Mouse (Mus musculus): Measurements from ENCODE around the gene Bmp6. TPM values are rescaled to one million over a fixed set of nuclear protein-coding genes. Genes with fewer than 3 reads are reported as not detected.

Gene Bmp6
- polyA plus RNA-seq, 1 experiment from 2014 or later: 1.3 TPM

DNA sequence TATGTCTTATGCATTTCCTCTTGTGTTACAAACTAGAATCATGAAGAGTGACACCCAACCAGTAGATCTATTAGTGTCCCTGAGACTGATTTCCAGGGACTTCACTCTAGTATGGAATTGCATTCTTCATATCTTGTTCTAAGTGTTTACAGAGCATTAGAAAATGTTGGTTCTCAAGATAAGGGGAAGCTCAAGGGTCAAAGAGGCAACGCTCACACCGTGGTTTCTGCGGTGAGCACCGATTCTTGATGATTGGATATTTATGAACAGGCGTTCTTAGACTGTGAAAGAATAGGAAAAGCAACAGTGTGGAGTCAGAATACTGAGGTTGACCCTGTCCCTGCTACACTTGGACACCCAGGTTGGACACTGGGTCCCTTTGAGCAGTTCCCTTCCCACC is 89.9 kb downstream of the Bmp6 start:
- H3K9me3 ChIP-seq (ENCODE audit: control insufficient read depth, low read length): no peaks in the 10 kb centered on the region
- H3K27me3 ChIP-seq (ENCODE audit: control insufficient read depth, insufficient read depth, low read length): no peaks in the 10 kb centered on the region
- no peak overlapping the region for H3K4me2 ChIP-seq (ENCODE audit: low read depth, low read length)
- H3K4me3 ChIP-seq (ENCODE audit: low read depth, low read length): no peak overlapping the region
- WGBS: 97% methylated on average over 5 of the region's 5 CpGs
- H3K9ac ChIP-seq (replicated peaks; ENCODE audit: low read depth, low read length): no peak overlapping the region
- H3K27ac ChIP-seq (ENCODE audit: low read depth, low read length): no peak overlapping the region
- no peaks in the 10 kb centered on the region for H3K4me1 ChIP-seq (ENCODE audit: control insufficient read depth, insufficient read depth, low read length)
- no peaks in the 10 kb centered on the region for H3K36me3 ChIP-seq (ENCODE audit: control insufficient read depth, insufficient read depth, low read length)
- ATAC-seq (ENCODE audit: low read depth): no peak

- no peak for ATAC-seq (ENCODE audit: low read depth)
- H3K27me3 ChIP-seq (ENCODE audit: control insufficient read depth, insufficient read depth, low read length): no peaks in the 10 kb centered on the region
- H3K4me1 ChIP-seq (ENCODE audit: control insufficient read depth, insufficient read depth, low read length): no peaks in the 10 kb centered on the region
- no peaks in the 10 kb centered on the region for H3K9me3 ChIP-seq (ENCODE audit: control insufficient read depth, low read length)
- H3K9ac ChIP-seq (replicated peaks; ENCODE audit: low read depth, low read length): no peak overlapping the region
- no peak overlapping the region for H3K27ac ChIP-seq (ENCODE audit: low read depth, low read length)
- no peak overlapping the region for H3K4me2 ChIP-seq (ENCODE audit: low read depth, low read length)
- WGBS: 21% methylated on average over 5 of the region's 5 CpGs
- H3K4me3 ChIP-seq (ENCODE audit: low read depth, low read length): no peak overlapping the region
- no peaks in the 10 kb centered on the region for H3K36me3 ChIP-seq (ENCODE audit: control insufficient read depth, insufficient read depth, low read length)
Measured at GRCm38 (mm10) chr13:38437930-38438329, 93.0 kb downstream of the Bmp6 start.

DNA sequence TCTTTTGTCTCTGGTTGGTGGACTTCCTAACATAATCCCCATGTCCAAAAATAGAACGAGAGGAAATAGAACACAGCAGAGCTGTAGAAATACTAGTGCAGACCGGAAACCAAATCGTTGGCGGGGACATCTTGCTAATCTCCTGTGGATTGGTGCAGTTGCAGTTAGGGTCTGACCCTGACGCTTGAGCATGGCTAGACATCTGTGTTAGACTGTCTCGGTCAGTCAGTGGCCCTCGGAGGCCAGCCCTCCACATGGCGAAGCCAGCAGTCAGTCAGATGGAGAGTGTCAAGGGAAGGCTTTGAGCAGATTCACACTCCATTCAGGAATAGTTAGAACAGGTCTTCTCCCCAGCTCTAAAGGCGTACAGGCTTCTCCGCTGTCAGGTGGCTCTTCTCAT is 95.3 kb downstream of the Bmp6 start:
- H3K27me3 ChIP-seq (ENCODE audit: control insufficient read depth, insufficient read depth, low read length): no peaks in the 10 kb centered on the region
- 92% methylated on average over 10 of the region's 10 CpGs for WGBS
- H3K9me3 ChIP-seq (ENCODE audit: control insufficient read depth, low read length): no peaks in the 10 kb centered on the region
- H3K27ac ChIP-seq (ENCODE audit: low read depth, low read length): no peak overlapping the region
- no peaks in the 10 kb centered on the region for H3K4me1 ChIP-seq (ENCODE audit: control insufficient read depth, insufficient read depth, low read length)
- no peak for ATAC-seq (ENCODE audit: low read depth)
- no peak overlapping the region for H3K4me2 ChIP-seq (ENCODE audit: low read depth, low read length)
- H3K4me3 ChIP-seq (ENCODE audit: low read depth, low read length): no peak overlapping the region
- no peak overlapping the region for H3K9ac ChIP-seq (replicated peaks; ENCODE audit: low read depth, low read length)
- no peaks in the 10 kb centered on the region for H3K36me3 ChIP-seq (ENCODE audit: control insufficient read depth, insufficient read depth, low read length)

DNA sequence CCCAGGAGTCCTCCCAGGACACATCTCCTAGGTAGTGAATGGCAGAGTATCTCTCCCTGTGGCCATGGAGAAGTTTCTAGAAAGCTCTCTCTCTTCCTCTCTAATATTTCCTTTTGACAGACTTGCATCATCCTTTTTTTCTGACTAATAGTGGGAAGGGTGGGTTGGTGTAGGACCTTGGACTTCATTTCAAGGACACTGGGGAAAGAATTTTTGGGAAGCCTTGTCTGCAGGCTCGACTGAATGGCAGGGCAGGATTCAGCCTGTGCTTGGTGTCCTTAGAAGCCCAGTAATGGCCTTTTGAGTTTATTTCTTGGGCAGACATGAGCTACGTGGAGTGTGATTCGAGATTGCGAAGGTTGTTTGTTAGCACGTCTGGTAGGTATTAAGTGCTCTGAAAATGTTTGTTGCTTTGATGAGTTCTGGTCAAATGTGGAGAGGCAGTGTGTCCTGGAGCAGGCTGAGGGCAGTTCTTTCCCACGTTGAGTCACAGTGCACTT is 103.7 kb downstream of the Bmp6 start:
- H3K36me3 ChIP-seq (ENCODE audit: control insufficient read depth, insufficient read depth, low read length): no peaks in the 10 kb centered on the region
- H3K4me1 ChIP-seq (ENCODE audit: control insufficient read depth, insufficient read depth, low read length): no peaks in the 10 kb centered on the region
- ATAC-seq (ENCODE audit: low read depth): no peak
- WGBS: 86% methylated on average over 6 of the region's 6 CpGs
- H3K4me3 ChIP-seq (ENCODE audit: low read depth, low read length): no peak overlapping the region
- no peaks in the 10 kb centered on the region for H3K9me3 ChIP-seq (ENCODE audit: control insufficient read depth, low read length)
- no peak overlapping the region for H3K27ac ChIP-seq (ENCODE audit: low read depth, low read length)
- no peaks in the 10 kb centered on the region for H3K27me3 ChIP-seq (ENCODE audit: control insufficient read depth, insufficient read depth, low read length)
- no peak overlapping the region for H3K4me2 ChIP-seq (ENCODE audit: low read depth, low read length)
- H3K9ac ChIP-seq (replicated peaks; ENCODE audit: low read depth, low read length): no peak overlapping the region

DNA sequence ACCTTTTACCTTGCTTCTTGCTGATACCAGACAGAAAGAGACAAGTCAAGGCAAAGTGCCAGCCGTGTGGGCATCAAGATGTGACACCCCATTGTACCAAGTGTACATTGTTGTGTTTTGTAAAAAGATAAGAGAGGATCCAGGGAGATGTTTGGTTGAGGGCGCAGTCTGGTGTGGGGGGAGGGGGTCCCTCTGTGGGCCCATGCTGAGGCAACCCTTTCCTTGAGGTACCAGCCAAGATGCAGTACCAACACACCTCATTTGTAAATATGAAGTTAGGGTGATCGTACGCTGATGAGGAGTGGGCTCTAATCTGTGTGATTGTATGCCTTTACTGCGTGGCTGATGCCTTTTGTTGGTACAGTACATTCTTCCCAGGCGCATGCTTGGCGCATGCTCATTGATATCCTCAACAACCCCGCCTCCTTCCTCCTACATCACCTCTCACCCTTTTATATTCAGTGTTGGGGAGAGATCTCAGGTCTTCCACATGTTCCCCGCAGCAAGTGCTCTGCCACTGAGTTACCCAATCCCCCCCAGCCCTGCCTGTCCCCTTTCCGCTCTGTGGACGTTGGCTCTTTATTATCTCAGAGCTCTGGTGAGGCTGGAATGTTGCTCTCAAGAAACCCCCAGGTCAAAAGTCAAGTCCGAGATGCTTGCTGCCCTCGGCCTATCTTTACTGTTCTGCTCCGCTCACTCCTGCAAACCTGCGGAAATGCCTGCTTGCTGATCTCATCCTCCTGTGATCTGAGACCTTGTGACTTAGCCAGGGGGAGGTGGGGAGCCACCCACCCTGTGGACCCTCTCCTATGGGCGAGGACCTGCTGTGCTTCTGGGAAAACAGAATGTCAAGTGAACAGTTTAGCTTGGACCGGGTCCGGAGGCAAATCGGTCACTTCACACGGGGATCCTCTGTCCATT is 105.4 kb downstream of the Bmp6 start:
- Histone ChIP-seq H3K4me3 (ENCODE audit: low read depth, low read length) (no peak overlapping the region), H3K9ac (replicated peaks; ENCODE audit: low read depth, low read length) (no peak overlapping the region), H3K9me3 (ENCODE audit: control insufficient read depth, low read length) (no peaks in the 10 kb centered on the region), H3K27me3 (ENCODE audit: control insufficient read depth, insufficient read depth, low read length) (no peaks in the 10 kb centered on the region), H3K4me2 (ENCODE audit: low read depth, low read length) (no peak overlapping the region), H3K27ac (ENCODE audit: low read depth, low read length) (no peak overlapping the region), H3K36me3 (ENCODE audit: control insufficient read depth, insufficient read depth, low read length) (no peaks in the 10 kb centered on the region), H3K4me1 (ENCODE audit: control insufficient read depth, insufficient read depth, low read length) (no peaks in the 10 kb centered on the region)
- 79% methylated on average over 20 of the region's 20 CpGs for WGBS
- ATAC-seq (ENCODE audit: low read depth): no peak

GRCm38 (mm10) chr13:38451446-38451845 is 106.5 kb downstream of the Bmp6 start:
- Histone ChIP-seq H3K9ac (replicated peaks; ENCODE audit: low read depth, low read length) (no peak overlapping the region), H3K4me1 (ENCODE audit: control insufficient read depth, insufficient read depth, low read length) (no peaks in the 10 kb centered on the region), H3K36me3 (ENCODE audit: control insufficient read depth, insufficient read depth, low read length) (no peaks in the 10 kb centered on the region), H3K9me3 (ENCODE audit: control insufficient read depth, low read length) (no peaks in the 10 kb centered on the region), H3K4me3 (ENCODE audit: low read depth, low read length) (no peak overlapping the region), H3K27me3 (ENCODE audit: control insufficient read depth, insufficient read depth, low read length) (no peaks in the 10 kb centered on the region), H3K4me2 (ENCODE audit: low read depth, low read length) (no peak overlapping the region), H3K27ac (ENCODE audit: low read depth, low read length) (no peak overlapping the region)
- ATAC-seq (ENCODE audit: low read depth): no peak
- 73% methylated on average over 5 of the region's 5 CpGs for WGBS

DNA sequence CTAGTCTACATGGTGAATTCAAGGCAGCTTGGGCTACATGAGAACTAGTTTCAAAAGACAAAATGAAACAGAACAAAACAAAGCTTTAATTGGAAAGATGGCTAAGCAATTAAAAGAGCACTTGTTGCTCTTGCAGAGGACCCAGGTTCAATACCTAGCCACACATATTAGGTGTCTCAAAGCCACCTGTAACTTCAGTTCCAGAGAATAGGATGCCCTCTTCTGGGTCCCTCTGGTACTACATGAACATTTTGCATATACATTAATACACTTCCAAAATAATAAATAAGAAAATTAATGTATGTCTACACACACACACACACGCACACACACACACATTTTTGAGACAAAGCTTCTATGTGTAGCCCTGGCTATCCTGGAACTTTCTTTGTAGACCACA is 118.5 kb downstream of the Bmp6 start:
- Histone ChIP-seq H3K4me3 (ENCODE audit: low read depth, low read length) (no peak overlapping the region), H3K4me1 (ENCODE audit: control insufficient read depth, insufficient read depth, low read length) (no peaks in the 10 kb centered on the region), H3K9ac (replicated peaks; ENCODE audit: low read depth, low read length) (no peak overlapping the region), H3K27ac (ENCODE audit: low read depth, low read length) (no peak overlapping the region), H3K36me3 (ENCODE audit: control insufficient read depth, insufficient read depth, low read length) (no peaks in the 10 kb centered on the region), H3K9me3 (ENCODE audit: control insufficient read depth, low read length) (no peaks in the 10 kb centered on the region), H3K27me3 (ENCODE audit: control insufficient read depth, insufficient read depth, low read length) (no peaks in the 10 kb centered on the region), H3K4me2 (ENCODE audit: low read depth, low read length) (no peak overlapping the region)
- ATAC-seq (ENCODE audit: low read depth): no peak
- 76% methylated on average over 1 of the region's 1 CpGs for WGBS

- H3K27ac ChIP-seq (ENCODE audit: low read depth, low read length): no peak overlapping the region
- no peaks in the 10 kb centered on the region for H3K27me3 ChIP-seq (ENCODE audit: control insufficient read depth, insufficient read depth, low read length)
- H3K36me3 ChIP-seq (ENCODE audit: control insufficient read depth, insufficient read depth, low read length): no peaks in the 10 kb centered on the region
- no peak overlapping the region for H3K4me3 ChIP-seq (ENCODE audit: low read depth, low read length)
- no peak for ATAC-seq (ENCODE audit: low read depth)
- no peak overlapping the region for H3K9ac ChIP-seq (replicated peaks; ENCODE audit: low read depth, low read length)
- WGBS: 85% methylated on average over 5 of the region's 5 CpGs
- no peaks in the 10 kb centered on the region for H3K9me3 ChIP-seq (ENCODE audit: control insufficient read depth, low read length)
- no peaks in the 10 kb centered on the region for H3K4me1 ChIP-seq (ENCODE audit: control insufficient read depth, insufficient read depth, low read length)
- no peak overlapping the region for H3K4me2 ChIP-seq (ENCODE audit: low read depth, low read length)
Measured at GRCm38 (mm10) chr13:38470882-38471281, 126.0 kb downstream of the Bmp6 start.

DNA sequence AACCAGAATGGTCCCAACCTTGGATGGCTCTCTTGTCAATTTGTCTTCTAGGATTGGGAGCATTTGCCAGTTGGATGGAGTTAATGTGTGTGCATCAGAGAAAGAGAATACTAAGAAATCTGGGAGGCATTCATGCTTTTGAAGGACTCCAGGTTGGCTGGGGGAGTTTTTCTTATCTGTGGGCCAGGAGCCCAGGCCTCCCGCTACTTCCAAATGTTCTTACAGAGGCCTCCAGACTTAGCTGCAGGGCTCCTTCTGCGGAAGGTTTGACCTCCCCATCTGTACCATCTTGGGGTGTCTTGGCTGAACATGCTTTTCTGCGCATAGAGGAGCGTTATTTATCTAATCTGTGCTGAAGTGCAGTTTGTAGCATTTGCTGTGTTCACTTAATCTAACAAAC is 127.7 kb downstream of the Bmp6 start:
- no peak for ATAC-seq (ENCODE audit: low read depth)
- Histone ChIP-seq H3K4me1 (ENCODE audit: control insufficient read depth, insufficient read depth, low read length) (no peaks in the 10 kb centered on the region), H3K36me3 (ENCODE audit: control insufficient read depth, insufficient read depth, low read length) (no peaks in the 10 kb centered on the region), H3K9me3 (ENCODE audit: control insufficient read depth, low read length) (no peaks in the 10 kb centered on the region), H3K4me2 (ENCODE audit: low read depth, low read length) (no peak overlapping the region), H3K27me3 (ENCODE audit: control insufficient read depth, insufficient read depth, low read length) (no peaks in the 10 kb centered on the region), H3K9ac (replicated peaks; ENCODE audit: low read depth, low read length) (no peak overlapping the region), H3K27ac (ENCODE audit: low read depth, low read length) (no peak overlapping the region), H3K4me3 (ENCODE audit: low read depth, low read length) (no peak overlapping the region)
- WGBS: 92% methylated on average over 4 of the region's 4 CpGs
